Mouse (Mus musculus) monocyte, adult 5-6 weeks (primary cell): Measurements from ENCODE around the gene Hoxd4. TPM values are rescaled to one million over a fixed set of nuclear protein-coding genes. Genes with fewer than 3 reads are reported as not detected.

Experiments used
- ATAC-seq: fragments of 153-309, 156-312 bp; replicated peaks from 2 replicates; pipeline ENCODE4 v1.8.0; 2017; ENCODE audit warnings: mild to moderate bottlenecking; ENCODE audit not compliant: low TSS enrichment, insufficient number of reproducible peaks, severe bottlenecking, poor library complexity, low FRiP score
- total RNA-seq: library from RNA; stranded (forward); fragments of 200-1000, 200-491, 200-594 nt; gene quantifications from 3 replicates; pipeline ENCODE4 v1.2.3, GENCODE M21; 2017

Hoxd4 gene
- total RNA-seq, 1 experiment from 2014 or later = not detected

DNA sequence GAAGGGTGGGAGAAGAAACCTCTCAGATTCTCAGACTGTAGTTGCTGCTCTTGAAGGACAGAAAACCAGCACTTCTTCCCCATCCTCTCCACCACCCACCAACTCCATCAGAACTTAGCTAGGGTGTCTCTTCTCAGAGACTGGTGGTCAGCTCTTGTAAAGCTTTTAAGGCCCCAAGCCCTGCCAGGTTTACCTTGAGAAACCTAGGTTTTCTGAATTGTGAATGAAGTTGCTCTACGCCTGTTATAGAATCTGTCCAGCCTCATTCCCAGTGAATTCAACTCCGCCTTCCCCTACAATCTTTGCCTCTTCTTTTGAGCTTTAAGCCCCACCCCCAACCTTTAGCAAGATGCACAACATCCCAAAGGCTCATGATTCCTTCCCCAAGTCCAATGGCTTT is 34.6 kb upstream of the Hoxd4 start:
- ATAC-seq = no peak

DNA sequence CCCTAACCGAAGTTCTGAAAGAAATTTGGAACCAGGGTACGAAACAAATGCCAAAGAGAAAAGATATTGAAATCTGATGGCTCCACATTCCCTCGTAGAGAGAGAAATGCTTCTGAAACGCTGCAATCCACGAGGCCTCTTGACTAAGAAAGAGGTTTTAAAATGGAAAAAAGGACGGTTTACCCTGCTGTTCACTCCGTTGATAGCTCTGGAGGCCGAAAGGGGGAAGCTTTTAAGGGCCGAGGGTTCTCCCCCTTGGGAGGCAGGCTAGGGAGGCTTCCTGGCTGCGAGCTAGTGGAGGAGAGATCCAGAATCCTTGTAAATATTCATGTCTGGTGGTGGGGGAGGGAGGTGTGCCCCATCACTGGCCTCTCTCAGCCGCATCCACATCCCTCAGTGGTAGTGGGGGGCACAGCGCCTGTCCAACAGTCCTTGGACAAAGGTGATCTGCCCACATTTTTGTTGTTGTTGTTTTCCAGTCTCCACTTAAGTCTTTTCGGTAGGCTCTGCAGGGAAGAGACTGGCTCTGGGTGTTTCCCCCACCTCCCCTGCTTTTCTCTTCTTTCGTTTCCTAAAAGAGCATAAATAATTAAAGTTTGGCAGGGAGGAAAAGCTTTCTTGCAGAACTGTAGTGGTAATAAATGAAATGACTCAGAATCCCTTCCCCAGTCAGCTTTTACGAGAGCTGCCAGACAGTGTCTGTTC is 32.7 kb upstream of the Hoxd4 start, which contains the start of gene Hoxd11:
Gene Hoxd11, plus strand, starts transcription at position 667 of the 705 bp plus-strand sequence.
- no peak for ATAC-seq

- no peak for ATAC-seq
Observed at GRCm38 (mm10) chr2:74679596-74679971, 32.1 kb upstream of the Hoxd4 start.

DNA sequence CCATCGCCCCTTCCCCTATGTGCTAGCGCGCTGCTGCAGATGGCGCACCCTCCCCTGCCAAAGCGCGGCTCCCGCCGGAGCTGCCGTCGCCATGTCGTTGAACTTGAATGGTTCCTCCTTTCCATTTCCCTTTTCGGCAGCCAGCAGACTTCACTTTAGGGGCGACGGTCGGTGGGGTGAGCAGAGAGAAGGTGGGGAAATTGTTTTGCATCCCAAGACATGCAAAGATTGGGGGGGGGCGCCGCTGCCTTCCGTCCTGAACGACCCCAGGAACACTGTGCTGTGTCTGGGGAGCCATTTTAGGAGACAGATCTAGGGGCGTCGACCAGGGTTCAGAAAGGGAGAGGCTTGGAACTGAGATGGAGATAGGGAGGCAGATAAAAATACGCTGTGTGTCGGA is 31.7 kb upstream of the Hoxd4 start:
- no peak for ATAC-seq

DNA sequence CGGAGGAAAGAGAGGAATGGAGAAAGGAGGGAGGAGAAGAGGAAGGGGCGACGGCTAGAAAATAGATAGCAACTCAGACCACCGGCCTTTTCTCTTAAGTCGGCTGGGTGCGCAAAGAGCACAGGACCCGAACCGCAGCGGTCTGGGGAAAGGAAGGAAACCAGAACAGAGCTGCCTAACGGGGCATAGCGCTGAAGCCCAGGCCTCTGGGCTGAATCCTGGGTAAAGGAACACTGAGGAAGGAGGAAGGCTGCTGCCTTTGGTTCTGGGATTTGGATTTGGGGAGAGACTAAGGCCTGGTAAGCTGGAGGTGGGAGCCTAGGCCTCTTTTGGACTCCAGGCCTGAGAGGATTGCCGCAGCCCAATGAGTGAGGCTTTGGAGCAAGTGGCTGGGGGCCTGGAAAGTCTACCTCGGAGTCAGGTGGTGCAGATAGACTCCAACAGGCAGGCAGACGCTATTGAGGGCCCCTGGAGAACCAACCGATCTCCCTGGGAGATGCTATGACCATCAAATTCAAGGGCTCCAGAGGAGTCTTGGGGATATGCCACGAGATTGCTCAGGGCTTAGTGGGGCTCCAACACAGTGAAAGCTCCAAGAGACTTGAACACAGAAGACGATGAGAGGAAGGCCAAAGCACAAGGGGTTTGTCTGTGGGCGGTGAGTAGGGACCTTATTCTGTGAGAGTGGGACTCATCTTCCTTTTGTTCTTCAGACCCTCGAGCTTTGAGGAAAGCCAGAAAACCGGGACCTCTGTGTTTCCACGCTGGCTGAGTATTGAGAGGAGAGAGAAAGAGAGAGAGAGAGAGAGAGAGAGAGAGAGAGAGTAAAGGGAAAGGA is 30.9 kb upstream of the Hoxd4 start:
- ATAC-seq = no peak

DNA sequence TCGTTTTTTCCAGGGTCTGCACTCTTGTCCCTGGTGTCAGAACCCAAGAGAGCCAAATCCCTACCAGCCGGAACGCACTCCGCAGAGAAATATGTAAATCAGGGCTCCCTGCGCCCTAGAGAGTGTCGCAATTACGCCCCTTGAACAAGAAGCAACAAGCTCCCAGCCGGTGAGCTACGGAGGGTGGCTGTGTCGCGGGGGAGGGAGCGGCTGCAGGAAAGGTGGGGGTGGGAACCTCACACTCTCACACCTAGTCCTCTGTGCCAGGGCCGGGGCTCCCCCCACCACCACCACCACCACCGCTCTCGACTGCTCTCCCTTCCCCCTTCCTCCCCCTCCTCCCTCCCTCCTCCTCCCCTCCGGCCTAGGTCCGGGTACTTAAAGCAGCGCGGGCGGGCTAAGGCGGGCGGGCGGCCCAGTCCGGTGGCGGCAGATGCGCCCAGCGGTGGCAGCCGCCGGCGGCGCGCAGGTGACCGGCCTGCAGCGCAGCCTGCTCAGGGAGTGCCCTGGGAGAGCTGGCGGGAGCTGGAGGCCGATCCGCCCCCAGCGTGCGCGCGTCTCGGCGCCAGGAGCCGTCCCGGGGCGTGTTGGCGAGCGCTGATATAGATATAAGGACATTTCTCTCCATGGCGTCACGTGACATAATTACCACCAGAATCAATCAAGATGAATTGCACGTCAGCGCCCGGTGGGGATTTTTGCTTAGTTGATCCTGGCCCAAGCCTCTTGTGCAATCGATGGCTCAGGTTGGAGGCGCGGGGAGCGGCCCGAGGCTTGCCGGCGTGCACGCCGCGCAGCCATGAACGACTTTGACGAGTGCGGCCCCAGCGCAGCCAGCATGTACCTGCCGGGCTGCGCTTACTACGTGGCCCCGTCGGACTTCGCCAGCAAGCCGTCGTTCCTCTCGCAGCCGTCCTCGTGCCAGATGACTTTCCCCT is 29.9 kb upstream of the Hoxd4 start:
- ATAC-seq = no peak

DNA sequence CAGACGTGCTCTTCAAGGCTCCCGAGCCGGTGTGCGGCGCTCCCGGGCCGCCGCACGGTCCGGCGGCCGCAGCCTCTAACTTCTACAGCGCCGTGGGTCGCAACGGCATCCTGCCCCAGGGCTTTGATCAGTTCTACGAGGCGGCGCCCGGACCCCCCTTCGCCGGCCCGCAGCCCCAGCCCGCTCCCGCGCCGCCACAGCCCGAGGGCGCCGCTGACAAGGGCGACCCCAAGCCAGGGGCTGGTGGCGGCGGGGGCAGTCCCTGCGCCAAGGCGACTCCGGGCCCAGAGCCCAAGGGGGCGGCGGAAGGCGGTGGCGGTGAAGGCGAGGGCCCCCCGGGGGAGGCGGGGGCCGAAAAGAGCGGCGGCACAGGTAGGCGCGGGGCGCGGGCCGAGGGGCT is 28.9 kb upstream of the Hoxd4 start:
- ATAC-seq = no peak

GRCm38 (mm10) chr2:74683471-74683951 is 28.2 kb upstream of the Hoxd4 start:
- ATAC-seq = no peak

DNA sequence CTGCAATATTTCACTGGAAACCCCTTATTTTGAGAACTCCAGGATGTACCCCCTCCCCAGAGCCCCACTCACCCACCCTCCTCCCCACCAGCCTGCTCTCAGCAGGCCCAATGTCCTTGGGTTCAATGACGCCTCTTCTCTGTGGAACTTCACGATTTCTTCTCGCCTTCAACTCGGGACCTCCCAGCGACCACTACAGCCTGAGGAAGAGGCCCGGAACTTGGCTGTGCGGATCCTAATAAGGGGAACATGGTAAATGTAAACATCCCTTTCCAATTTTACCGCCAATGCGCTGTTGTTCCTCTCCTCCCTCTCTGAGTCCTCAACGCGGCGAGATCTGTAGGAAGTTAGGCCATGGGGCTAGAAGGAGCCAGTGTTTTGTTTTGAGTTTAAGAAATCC is 27.6 kb upstream of the Hoxd4 start:
- ATAC-seq = no peak

GRCm38 (mm10) chr2:74685059-74685603 is 26.6 kb upstream of the Hoxd4 start:
- ATAC-seq = no peak

GRCm38 (mm10) chr2:74686301-74686987 is 25.3 kb upstream of the Hoxd4 start:
- no peak for ATAC-seq

- no peak for ATAC-seq
Observed at GRCm38 (mm10) chr2:74686988-74687697, 24.6 kb upstream of the Hoxd4 start.

DNA sequence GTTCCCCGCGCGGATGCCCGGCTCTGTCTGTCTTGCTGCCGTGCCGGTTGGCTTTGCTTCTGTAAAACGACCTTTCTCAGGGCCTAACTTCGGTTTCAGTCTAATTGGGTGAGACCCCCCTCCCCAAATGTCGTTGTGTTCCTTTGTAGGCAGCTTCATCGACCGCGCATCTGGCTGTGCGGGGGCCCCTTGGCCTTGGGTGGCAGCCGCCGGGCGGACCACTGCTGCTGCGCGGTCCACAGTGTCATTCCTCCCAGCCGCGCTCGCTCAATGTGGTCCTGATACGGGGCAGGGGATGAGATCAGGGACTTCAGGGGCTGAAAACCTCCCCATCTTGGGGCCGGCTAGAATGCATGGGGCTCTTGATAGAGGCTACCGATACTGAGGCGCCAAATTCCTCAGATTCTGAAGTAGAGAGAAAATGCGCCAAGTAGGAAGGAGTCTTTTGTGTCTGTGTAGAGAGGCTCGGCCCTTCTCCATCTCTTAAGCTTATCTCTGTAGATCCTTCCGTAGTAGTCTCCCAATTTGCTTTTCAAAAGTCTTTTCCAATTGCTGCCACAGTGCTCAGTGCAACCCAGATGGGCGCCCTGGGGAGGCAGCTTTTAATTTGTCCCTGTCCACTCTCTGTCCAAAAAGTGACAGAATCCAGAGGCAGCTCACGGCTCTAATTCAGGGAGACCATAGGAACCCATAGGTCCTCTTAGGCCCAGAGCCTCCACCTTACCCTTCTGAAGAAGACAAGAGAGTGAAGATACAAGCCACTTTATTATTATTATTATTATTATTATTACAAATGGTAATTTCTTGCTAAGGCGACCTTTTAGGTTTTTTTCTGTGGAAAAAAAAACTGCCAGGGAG is 23.8 kb upstream of the Hoxd4 start:
- ATAC-seq = no peak

GRCm38 (mm10) chr2:74688795-74689573 is 22.7 kb upstream of the Hoxd4 start:
- no peak for ATAC-seq

- no peak for ATAC-seq
Observed at GRCm38 (mm10) chr2:74689574-74690337, 22.0 kb upstream of the Hoxd4 start.
